Mouse (Mus musculus) cerebellum, adult 8-10 months (tissue): ENCODE data around the gene Gp1ba.

ENCODE experiments used
- DNase-seq: peaks from one replicate; pipeline ENCODE4 v3.0.0; 2022

Gp1ba gene

DNA sequence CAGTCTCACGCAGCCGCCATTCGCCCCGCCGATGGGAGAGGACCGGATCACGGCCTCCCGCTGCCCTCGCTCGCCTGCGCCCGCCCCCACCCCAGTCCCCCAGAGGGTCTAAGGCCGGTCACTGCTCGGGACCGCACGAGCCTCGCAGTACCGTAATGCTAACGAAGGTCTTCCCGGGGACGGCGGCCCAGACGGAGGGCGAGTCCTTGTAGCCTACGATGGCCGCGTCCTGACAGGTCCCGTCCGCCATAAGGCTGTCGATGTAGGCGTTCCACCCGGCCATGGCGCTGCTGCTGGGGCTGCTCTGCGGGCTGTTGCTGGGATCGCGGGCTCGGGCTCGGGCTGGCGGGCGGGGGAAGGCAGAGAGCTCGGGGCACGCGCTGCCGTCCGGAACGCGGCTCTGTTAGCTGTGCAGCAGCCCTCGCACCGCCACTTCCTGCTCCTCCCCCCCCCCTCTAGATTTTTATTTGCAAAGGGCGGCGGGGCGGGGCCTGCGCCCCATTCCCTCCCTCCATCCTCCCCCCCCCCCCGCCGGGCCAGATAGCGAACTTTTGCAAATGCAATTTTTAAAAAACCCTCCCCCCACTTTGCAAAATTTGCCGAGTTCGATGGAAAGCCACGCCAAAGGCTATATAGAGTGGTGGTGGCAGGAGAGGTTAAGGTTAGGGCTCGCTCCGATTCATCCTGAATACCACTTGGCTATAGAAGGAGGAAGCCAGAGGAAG is 15.4 kb downstream of the Gp1ba start, which contains the start of gene Pfn1:
Gene Pfn1, minus strand, starts transcription at position 447 of the 725 bp plus-strand sequence.
- DNase-seq, result peak; percentile 69

DNA sequence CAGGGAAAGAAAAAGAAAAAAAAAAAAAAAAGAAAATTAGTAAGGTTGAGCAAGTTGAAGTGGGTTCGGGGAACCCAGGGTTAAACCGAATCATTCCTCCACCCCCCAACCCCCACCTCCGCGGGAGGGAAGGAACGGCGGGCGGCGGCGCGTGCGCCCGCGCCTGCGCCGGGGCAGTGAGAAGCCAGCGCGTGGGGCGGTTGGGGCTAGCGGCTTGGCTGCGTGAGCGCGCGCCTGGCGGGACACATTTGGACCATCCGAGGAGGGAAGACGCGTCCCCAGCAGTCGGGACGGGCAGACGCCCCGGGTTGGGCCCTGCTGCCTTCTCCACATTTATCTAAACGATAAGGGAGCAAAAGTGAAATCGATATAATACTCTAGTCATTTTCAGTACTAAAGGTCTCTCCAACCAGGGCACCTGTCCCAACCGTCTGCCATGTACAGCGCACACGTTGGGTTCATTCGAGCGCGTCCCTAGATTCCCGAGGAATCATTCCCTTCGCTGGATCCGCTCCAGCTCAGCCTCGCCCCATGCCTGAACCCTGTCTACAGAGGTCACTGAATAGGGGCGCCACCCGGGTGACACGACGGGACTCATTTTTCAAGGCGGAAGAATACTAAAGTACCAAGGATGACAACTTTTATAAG is 16.1 kb downstream of the Gp1ba start:
- peak; percentile 82 for DNase-seq

- DNase-seq, result no peak
These were observed 16.9 kb downstream of the Gp1ba start for GRCm38 (mm10) chr11:70655571-70656455.

GRCm38 (mm10) chr11:70656456-70656927 is 17.6 kb downstream of the Gp1ba start:
- no peak for DNase-seq

- DNase-seq, result no peak
These were observed 18.0 kb downstream of the Gp1ba start, which contains the start of gene Eno3 for GRCm38 (mm10) chr11:70656964-70657363. Eno3 (plus strand) TSS chr11:70657202.

DNA sequence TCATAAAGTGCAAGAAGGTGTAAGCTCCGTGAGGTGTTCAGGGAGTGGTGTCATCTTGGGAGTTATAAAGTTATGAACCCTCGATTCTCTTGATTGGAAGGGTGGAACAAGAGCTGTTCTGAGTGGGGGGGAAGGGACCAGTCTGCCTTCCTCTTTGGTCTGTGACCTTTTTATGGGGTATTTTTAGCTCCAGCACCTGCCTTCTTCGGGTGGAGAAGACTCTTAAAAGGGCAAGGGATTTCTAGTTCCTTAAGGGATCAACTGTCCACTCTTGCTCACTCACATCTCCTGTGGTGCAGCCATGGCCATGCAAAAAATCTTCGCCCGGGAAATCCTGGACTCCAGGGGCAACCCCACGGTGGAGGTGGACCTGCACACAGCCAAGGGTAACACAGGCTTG is 18.7 kb downstream of the Gp1ba start:
- DNase-seq, result no peak

- no peak for DNase-seq
These were observed 19.1 kb downstream of the Gp1ba start for GRCm38 (mm10) chr11:70657991-70658390.

GRCm38 (mm10) chr11:70658521-70658920 is 19.6 kb downstream of the Gp1ba start:
- no peak for DNase-seq

GRCm38 (mm10) chr11:70658942-70659341 is 20.0 kb downstream of the Gp1ba start:
- no peak for DNase-seq

- no peak for DNase-seq
These were observed 21.6 kb downstream of the Gp1ba start for GRCm38 (mm10) chr11:70660571-70660970.

DNA sequence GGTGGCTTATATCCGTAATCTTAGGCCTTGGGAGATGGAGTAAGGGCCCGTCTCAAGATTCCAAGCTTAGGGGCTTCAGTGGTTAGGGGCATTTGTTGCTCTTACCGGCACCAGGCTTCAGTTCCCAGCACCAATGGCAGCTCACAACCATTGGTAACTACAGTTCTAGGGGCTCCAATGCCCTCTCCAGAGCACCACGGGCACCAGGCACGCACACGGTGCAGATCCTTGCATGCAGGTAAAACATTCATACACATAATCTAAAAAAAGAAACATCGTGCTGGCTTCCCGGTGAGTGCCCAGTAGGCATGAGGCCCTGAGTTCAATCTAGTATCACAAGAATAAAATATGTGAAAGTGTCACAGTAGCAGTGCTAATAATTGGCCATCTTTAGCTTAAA is 24.2 kb downstream of the Gp1ba start:
- DNase-seq, result no peak

DNA sequence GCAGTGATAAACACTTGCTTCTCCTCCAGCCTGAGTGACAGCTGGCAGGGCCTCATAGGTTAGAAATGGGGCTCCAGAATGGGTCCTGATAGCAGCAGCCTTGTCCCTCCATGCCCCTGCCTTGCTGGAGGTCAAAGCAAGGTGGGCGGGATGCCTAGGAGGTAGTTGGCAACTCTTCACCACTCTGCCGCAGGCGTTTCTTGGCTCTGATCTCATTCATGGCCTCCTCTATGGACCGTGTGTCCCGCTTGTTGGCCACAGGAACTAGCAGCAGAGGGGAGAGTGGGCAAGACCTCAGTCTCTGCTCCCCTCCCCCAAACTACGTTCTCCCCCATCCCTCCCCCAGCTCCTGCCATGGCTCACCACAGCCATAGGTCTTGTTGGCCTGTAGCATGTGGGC is 25.0 kb downstream of the Gp1ba start:
- DNase-seq, result no peak

DNA sequence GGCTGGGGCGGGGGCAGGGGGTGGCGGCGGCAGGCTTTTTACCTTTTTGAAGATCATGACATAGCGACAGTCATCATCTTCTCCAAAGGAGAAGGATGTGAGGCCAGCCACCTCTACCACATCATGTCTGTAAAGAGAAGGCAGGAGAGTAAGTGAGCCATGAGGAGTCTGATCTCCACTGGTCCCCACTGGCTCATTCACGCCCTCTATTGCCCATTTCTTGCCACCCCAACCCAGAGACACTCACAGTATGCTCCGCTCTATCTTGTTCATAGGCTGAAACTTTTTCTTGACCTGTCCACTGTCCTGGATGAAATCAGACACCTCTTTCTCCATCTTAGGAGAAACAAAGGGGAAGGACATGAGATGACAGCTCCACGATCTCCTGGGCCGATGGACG is 25.8 kb downstream of the Gp1ba start:
- no peak for DNase-seq

DNA sequence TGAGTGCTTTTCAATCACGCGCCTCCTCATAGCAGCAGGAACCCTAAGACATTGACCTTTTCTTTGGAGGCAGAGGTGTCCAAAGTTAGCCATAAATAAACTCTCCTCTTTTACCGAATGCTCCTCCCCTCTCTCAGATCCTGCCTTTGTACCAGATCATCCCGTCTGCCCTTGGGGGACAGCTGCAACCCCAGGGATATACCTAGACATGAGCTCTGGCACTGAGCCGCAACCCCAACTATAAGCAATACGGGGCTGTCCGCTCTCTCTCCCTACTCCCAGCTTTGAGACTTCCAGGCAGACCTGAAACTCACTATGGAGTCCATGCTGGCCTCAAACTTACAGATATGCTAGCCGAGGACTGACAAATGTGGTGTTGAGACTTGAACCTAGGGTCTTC is 27.8 kb downstream of the Gp1ba start:
- DNase-seq, result no peak

DNA sequence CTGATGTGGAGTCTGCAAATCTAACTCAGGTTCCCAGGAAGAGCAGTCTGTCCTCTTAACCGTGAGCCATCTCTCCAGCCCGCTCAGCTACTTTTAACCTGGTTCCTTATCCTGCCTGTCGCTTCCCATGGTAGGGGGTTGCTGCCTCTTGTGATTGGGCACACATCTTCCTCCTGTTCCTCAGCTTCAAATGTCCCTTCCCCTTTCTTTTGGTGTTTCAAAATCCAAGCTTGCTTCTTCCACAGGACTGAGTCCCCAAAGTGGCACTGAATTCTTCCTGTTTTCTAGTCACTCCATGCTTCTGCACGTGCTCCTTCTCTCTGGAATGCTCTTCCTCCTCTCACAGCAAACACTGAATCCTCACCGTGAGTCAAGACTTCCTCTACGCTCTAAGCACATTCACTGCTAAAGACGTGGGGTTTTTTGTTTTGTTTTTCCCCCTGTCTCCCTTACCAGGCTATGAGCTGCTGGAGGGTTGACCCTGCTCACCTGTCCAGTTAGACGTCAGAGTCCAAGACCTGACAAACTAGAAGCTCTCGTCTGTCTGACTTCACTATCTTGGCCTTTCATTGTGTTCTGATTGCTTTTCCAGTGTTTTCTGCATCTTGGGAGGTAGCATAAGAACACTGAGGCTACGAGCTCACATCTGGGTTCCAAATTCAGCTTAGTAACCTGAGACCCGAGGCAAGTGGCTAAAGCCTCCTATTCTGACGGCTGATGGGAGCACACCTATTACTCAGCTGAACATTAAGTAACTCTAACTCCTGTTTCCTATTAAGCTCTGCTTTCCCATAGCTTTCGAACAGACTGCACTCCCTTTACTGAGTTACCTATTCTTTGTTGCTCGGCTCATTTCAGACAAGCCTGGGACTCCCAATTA is 28.6 kb downstream of the Gp1ba start:
- DNase-seq, result no peak

- DNase-seq, result no peak
These were observed 29.4 kb downstream of the Gp1ba start for GRCm38 (mm10) chr11:70668335-70668770.

GRCm38 (mm10) chr11:70668771-70669505 is 30.0 kb downstream of the Gp1ba start, which contains the start of gene Spag7:
Spag7 (minus strand) TSS chr11:70669416.
- DNase-seq, result peak; percentile 96

- peak; percentile 79 for DNase-seq
These were observed 30.8 kb downstream of the Gp1ba start for GRCm38 (mm10) chr11:70669582-70670345.

DNA sequence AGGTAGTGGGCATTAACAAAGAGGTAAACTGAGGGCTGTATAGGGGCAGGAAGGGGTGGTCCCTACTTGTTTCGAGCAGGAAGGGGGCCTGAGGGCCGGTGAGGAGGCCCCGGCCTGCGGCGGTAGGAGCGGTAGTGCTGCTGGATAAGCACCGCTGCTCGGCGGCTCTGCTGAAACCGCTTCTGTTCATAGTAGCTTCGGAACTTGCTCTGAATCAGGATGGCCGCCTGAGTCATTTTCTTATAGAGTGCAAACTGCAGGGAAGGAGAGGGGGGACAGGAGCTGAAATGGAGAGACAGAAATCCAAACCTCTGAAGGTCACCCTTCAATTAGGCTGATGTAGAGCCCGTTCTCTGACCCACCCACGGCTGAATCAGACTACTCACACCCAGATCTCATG is 31.6 kb downstream of the Gp1ba start:
- no peak for DNase-seq

- no peak for DNase-seq
These were observed 32.6 kb downstream of the Gp1ba start for GRCm38 (mm10) chr11:70671333-70672047.
